Mouse (Mus musculus) G1E (cell line): ENCODE results near the gene Fbln1.

Experiments used
- CTCF ChIP-seq: IDR thresholded peaks from 2 replicates; pipeline ENCODE4 v1.5.1; 2012; ENCODE audit warnings: low read depth, low read length, inconsistent platforms, mixed read lengths
- GATA1 ChIP-seq: IDR thresholded peaks from 2 replicates; pipeline ENCODE4 v1.6.1; 2012; ENCODE audit warnings: borderline replicate concordance, low read length, inconsistent platforms, mixed read lengths
- TAL1 ChIP-seq: conservative IDR thresholded peaks from 2 replicates; pipeline ENCODE4 v1.6.1; 2012; ENCODE audit warnings: low read depth, low read length, inconsistent platforms, mixed read lengths

DNA sequence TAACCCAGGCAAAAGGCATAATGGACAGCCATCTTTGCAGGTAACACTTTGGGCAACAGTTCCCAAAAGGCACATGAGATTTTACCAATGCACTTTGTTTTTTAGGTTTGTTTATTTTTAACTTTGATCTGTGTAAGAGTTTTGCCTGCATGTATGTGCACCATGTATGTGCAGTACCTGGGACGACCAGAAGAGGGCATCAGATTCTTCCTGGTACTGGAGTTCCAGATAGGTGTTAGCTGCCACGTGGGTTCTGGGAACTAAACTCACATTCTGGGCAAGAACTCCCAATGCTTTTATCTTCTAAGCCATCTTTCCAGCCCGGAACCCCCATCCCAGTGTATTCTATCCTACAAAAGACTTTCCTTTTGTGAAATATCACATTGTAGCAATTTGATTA lies 3.6 kb downstream of the Fbln1 start:
- no peak for TF ChIP-seq CTCF
- no peak for TF ChIP-seq GATA1
- no peak for TF ChIP-seq TAL1
